Mouse (Mus musculus) thymus, adult 2 months (tissue): Measurements from ENCODE around the gene Robo1. TPM values are rescaled to one million over a fixed set of nuclear protein-coding genes. Genes with fewer than 3 reads are reported as not detected.

Experiments used
- DNase-seq: peaks from one replicate; pipeline ENCODE4 v3.0.0; 2021
- H3K27ac ChIP-seq: fragments of 200-500 bp; 2 replicates; pipeline ENCODE4 v1.5.1; 2012; ENCODE audit warnings: low read length, control low read depth; ENCODE audit not compliant: control insufficient read depth, insufficient read depth
- H3K27me3 ChIP-seq: fragments of 200-500 bp; 2 replicates; pipeline ENCODE4 v1.6.1; 2012; ENCODE audit warnings: mild to moderate bottlenecking, low read length, moderate library complexity, mixed read lengths; ENCODE audit not compliant: control insufficient read depth, insufficient read depth
- H3K36me3 ChIP-seq: fragments of 200-500 bp; 2 replicates; pipeline ENCODE4 v1.6.1; 2012; ENCODE audit warnings: mild to moderate bottlenecking, low read length, moderate library complexity; ENCODE audit not compliant: control insufficient read depth, insufficient read depth
- H3K4me1 ChIP-seq: fragments of 200-500 bp; replicated peaks from 2 replicates; pipeline ENCODE4 v1.6.1; 2012; ENCODE audit warnings: low read length; ENCODE audit not compliant: control insufficient read depth, insufficient read depth
- H3K4me3 ChIP-seq: fragments of 200-500 bp; 2 replicates; pipeline ENCODE4 v1.5.1; 2012; ENCODE audit warnings: mild to moderate bottlenecking, low read length, control low read depth, moderate library complexity; ENCODE audit not compliant: control insufficient read depth, insufficient read depth
- CTCF ChIP-seq: fragments of 200-500 bp; IDR thresholded peaks from 2 replicates; pipeline ENCODE4 v1.5.1; 2012; ENCODE audit warnings: mild to moderate bottlenecking, control low read depth, low read length, moderate library complexity, borderline replicate concordance; ENCODE audit not compliant: control insufficient read depth, poor library complexity, insufficient read depth; ENCODE audit errors: extremely low read depth
- POLR2A ChIP-seq: fragments of 200-500 bp; IDR thresholded peaks from 2 replicates; pipeline ENCODE4 v1.6.1; 2012; ENCODE audit warnings: mild to moderate bottlenecking, low read length, control low read depth, moderate library complexity; ENCODE audit not compliant: control insufficient read depth, poor library complexity, insufficient read depth; ENCODE audit errors: extremely low read depth
- WGBS: fragments of 180-500 bp; shearing (Covaris S2); methylation state at CpG from one replicate; pipeline ENCODE4 v1.1.7; 2018; 5-methylcytosine and 5-hydroxymethylcytosine counted together
- polyA plus RNA-seq: library from polyadenylated mRNA; depleted of rRNA; stranded (reverse); fragments of >200 nt; gene quantifications from 2 replicates; pipeline ENCODE4 v1.2.3, GENCODE M21; 2012

The Robo1 gene
- polyA plus RNA-seq, 1 experiment, result 5.8 TPM

DNA sequence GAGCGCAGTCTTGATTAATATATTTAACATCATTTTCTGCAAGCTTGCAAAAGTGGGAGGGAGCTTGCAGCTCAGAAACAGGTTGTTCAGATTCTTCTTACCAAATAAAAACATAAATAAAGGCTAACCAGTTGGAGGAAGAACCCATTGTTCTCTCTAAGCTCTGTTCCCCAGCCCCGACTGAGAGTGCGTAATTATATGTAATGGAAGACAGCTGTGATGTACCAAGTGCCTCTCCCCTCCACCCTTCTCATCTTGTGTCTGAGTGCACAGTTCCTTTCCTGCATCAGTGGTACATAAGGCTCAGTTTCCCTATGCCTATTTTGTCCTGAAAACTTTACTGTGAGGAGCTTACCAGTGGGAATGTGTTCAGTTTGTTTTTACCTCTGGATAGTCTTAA is 502.8 kb downstream of the Robo1 start:
- H3K27ac ChIP-seq, result no peak overlapping the region
- H3K4me3 ChIP-seq, result no peak overlapping the region
- TF ChIP-seq POLR2A, result no peak
- no peak for TF ChIP-seq CTCF
- H3K27me3 ChIP-seq, result no peaks in the 10 kb centered on the region
- no peaks in the 10 kb centered on the region for H3K36me3 ChIP-seq
- DNase-seq, result no peak
- WGBS, result 90% methylated on average over 3 of the region's 3 CpGs
- no peaks in the 10 kb centered on the region for H3K4me1 ChIP-seq

DNA sequence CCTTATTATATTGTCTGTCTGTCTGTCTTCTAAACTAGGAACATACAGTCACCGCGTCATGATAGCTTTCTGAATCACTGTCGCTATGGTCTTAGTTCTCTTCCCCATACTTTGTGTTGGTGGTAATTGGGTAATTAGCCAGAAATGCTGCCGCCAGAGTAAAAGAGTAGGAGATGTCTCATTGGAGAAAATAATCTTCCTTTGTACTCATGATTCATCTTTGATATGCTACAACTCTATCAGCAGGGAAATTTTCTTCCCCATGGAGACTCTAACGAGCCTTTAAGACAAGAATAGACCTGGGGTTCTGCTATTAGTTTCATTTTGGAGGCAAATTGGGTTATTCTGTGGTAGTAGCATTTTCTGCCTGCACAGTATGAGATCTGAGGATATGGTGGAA is 503.4 kb downstream of the Robo1 start:
- WGBS, result 86% methylated on average over 5 of the region's 5 CpGs
- DNase-seq, result no peak
- TF ChIP-seq POLR2A, result no peak
- TF ChIP-seq CTCF, result no peak
- no peaks in the 10 kb centered on the region for H3K27me3 ChIP-seq
- H3K4me1 ChIP-seq, result no peaks in the 10 kb centered on the region
- no peak overlapping the region for H3K27ac ChIP-seq
- no peaks in the 10 kb centered on the region for H3K36me3 ChIP-seq
- no peak overlapping the region for H3K4me3 ChIP-seq

DNA sequence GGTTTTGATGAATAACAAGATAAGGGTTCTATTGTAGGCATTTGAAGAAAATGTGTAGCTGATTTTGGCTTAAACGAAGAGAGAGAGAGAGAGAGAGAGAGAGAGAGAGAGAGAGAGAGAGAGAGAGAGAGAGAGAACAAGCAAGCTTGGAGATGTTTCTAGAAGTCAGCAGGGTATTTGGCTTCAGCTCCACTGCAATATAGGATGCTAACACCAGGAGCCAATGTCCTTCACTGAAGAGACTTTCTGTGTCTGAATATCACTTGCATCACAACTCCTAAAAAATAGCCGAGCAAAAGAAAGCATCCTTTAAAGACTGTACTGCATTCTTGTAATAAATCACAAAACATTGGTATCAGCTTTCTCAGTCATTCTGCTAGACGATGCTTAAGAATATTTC is 503.8 kb downstream of the Robo1 start:
- no peaks in the 10 kb centered on the region for H3K4me1 ChIP-seq
- TF ChIP-seq POLR2A (no peak), CTCF (no peak)
- no peaks in the 10 kb centered on the region for H3K36me3 ChIP-seq
- no peaks in the 10 kb centered on the region for H3K27me3 ChIP-seq
- H3K27ac ChIP-seq, result no peak overlapping the region
- WGBS, result 72% methylated on average over 3 of the region's 3 CpGs
- no peak overlapping the region for H3K4me3 ChIP-seq
- no peak for DNase-seq

DNA sequence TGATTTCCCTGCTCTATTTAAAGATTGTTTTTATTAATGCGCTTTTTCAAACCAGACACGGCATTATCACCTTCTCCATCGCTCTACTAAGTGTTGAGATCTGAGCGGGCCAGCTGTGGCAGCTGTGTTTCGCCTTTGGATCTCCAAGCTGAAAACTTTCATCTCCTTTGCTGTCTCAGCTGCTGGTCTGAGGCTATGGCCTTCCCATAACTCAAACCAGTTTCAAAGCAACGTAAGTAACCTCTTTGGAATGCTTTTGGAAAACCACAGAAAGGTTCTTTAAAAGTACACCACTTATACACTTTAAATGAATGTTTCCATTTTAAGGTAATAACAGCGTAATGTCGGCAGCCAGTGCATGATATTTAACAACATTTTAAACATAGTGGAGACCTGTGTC is 520.3 kb downstream of the Robo1 start:
- no peaks in the 10 kb centered on the region for H3K4me1 ChIP-seq

DNA sequence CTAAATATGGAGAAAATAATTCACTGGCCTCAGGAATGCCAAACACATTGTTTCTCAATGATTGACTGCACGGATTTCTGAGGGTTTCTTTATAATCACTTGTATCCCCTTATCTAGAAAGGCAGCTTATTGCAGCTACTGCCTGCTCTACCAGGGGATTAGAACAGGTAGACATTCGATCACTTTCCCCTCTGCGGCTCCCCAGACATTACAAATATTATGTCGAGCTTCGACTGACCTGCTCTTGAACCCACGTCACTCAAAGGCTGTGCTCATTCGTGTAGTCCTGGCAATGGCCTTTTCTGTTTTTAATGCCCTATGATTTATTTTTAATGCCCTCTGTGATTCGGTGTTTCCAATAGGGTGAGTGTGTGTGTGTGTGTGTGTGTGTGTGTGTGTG is 521.4 kb downstream of the Robo1 start:
- Histone ChIP-seq H3K36me3 (no peaks in the 10 kb centered on the region), H3K27ac (no peak overlapping the region), H3K27me3 (no peaks in the 10 kb centered on the region), H3K4me3 (no peak overlapping the region), H3K4me1 (no peaks in the 10 kb centered on the region)
- no peak for DNase-seq
- WGBS, result 89% methylated on average over 8 of the region's 8 CpGs
- no peak for TF ChIP-seq CTCF
- no peak for TF ChIP-seq POLR2A

More for the DNA sequence above, 520.3 kb downstream of the Robo1 start:
- H3K27ac ChIP-seq, result no peak overlapping the region
- no peak for DNase-seq
- no peak for TF ChIP-seq CTCF
- H3K27me3 ChIP-seq, result no peaks in the 10 kb centered on the region
- WGBS, result 94% methylated on average over 8 of the region's 8 CpGs
- no peaks in the 10 kb centered on the region for H3K36me3 ChIP-seq
- H3K4me3 ChIP-seq, result no peak overlapping the region

DNA sequence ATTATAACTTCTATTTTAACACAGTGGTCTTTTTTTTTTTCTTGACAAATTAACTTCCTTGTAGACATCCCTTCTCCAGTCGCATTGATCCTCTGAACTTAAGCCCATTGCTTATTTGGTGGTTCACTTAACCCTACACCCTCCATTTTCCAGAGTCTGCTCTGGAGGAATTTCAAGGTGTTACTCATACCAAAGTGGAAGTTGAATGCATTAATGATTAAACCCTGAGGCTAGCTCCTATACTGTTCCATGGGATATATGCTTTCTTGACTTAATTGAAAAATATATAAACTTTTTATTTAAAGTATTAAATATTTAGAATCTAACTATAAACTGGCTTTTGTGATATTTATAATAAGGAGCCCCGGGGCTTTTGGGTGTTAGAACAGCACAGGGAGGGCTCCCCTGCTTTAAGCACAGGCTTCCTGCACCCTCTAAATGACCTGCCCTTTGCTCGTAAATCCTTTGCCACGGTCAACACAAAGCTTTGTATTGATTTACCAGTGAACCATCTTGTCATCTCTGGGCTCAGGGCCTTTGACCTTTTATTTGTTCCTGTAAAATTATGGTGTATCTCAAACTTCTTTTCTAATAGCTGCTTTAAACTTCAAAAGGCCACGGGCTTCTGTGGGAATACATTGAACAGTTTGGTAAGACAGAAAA is 522.4 kb downstream of the Robo1 start:
- Histone ChIP-seq H3K4me3 (no peak overlapping the region), H3K27ac (no peak overlapping the region), H3K4me1 (no peaks in the 10 kb centered on the region), H3K36me3 (no peaks in the 10 kb centered on the region), H3K27me3 (no peaks in the 10 kb centered on the region)
- TF ChIP-seq POLR2A (no peak), CTCF (no peak)
- DNase-seq, result no peak
- WGBS, result 77% methylated on average over 5 of the region's 5 CpGs

DNA sequence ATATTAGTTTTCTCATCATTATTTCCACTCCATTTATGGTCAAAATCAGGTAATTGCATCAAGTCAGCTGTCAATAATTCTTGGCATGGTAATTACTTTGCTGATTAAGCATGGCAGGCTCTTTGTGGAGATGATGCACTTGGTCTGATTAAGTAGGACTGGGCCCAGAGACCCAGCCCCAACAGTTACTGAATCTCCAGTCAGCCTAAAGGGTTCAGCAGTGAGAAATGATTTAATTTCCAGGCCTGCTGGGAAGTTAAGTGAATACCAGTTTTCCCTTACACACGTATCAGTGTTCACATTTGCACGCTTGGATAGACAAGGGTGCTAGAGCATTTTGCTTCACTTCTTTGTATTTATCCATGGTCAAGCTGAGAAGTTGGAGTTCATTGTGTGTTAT is 526.2 kb downstream of the Robo1 start:
- no peak for DNase-seq
- WGBS, result 98% methylated on average over 2 of the region's 2 CpGs
- TF ChIP-seq CTCF (no peak), POLR2A (no peak)
- Histone ChIP-seq H3K4me3 (no peak overlapping the region), H3K36me3 (no peaks in the 10 kb centered on the region), H3K4me1 (no peaks in the 10 kb centered on the region), H3K27ac (no peak overlapping the region), H3K27me3 (no peaks in the 10 kb centered on the region)
